Mouse (Mus musculus): ENCODE measurements around the gene Hmgcl.

DNA sequence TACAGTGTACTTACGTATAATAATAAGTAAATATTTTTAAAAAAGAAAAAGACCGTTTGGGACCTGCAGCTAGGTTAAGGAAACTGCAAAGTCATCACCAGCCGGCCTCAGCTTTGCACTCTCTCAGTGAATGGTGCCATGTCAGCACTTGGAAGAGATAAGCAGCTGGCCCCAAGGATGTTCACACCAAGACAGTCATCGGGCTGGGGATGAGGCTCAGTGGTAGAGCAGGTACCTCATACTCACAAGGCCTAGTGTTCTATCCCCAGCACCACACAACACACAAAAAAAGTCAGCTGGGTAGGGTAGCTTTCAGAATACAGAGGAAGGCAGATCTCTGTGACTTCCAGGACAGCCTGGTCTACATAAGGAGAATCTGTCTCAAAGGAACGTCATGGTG lies 38.9 kb downstream of the Hmgcl start:
- no peak for TF ChIP-seq CTCF (IDR thresholded peaks at IDR 0.05)
- no peak for TF ChIP-seq POLR2A (IDR thresholded peaks at IDR 0.05; ENCODE audit: insufficient read depth, low read depth, low read length)

All from heart, adult 2 months (tissue).